Mouse (Mus musculus) left cerebral cortex, postnatal 10 days (tissue): Measurements from ENCODE around the gene Otulinl. TPM values are rescaled to one million over a fixed set of nuclear protein-coding genes. Genes with fewer than 3 reads are reported as not detected.

ENCODE experiments used
- DNase-seq, 2 experiments: peaks; one replicate each; pipeline ENCODE4 v3.0.0; 2021 to 2022; ENCODE audit warnings: low spot score in 2 of 2, mixed read lengths in 1 of 2; ENCODE audit errors: extremely low spot score in 1 of 2
- intact Hi-C: fragments of 180-260 bp; cut with DNase I; formaldehyde crosslinking; loops from one replicate; pipeline ENCODE4 v1.15.1; 2025
- total RNA-seq, 2 experiments: library from RNA; stranded (reverse); gene quantifications; 2 replicates each; pipeline ENCODE4 v1.2.3; 2021

Otulinl gene
- total RNA-seq, 2 experiments from 2014 or later = 26.2 to 26.5 TPM

- DNase-seq = no peak
- intact Hi-C loops = no loop called here
Observed at GRCm38 (mm10) chr15:27627794-27628193, 53.6 kb downstream of the Otulinl start.

GRCm38 (mm10) chr15:27626314-27626713, 55.1 kb downstream of the Otulinl start:
- DNase-seq = no peak
- intact Hi-C loops = no loop called here

GRCm38 (mm10) chr15:27625890-27626255, 55.5 kb downstream of the Otulinl start:
- DNase-seq = no peak
- intact Hi-C loops = no loop called here

DNA sequence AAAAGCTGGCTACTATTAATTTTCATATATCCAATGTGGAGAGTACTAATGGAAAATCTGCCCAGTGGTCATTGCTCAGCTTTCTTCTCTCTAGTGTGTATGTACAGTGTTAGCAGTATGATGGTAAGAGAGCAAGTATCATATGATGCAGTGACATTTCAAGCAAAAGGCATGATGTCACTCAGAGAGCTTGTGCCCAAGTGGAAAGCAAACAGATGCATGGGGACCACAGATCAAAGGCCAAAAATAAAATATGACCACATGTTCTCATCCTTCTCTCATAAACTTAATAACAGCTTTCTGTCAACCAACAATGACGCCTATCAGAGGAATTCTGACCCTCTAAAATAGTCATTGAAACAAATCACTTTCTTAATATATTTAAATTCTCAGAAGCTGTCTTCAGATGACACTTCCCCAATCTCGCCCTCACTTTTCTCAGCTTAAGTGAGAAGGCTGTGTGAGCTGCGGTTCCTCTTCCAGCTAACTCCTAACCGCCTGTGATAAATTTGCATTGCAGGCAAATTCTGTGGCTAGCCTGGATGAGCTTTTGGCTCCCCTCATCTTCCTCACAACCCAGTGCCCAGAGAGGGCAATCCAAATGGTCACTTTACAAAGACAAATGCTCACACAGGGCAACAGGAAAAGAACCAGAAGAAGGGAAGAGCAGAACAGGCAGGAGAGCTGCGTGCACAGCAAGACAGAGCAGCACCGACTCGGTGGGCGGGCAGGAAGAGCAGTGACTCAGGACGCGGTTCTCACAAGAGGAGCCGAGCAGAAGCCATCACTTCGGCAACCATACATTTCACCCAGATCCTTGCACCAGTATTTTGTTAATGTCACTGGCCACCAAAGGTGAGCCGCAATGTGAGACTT, 56.1 kb downstream of the Otulinl start:
- no peak for DNase-seq
- intact Hi-C loops = no loop called here

GRCm38 (mm10) chr15:27623286-27623685, 58.1 kb downstream of the Otulinl start:
- DNase-seq = no peak
- intact Hi-C loops = no loop called here

- intact Hi-C loops = no loop called here
- DNase-seq = no peak
Observed at GRCm38 (mm10) chr15:27620475-27621185, 60.7 kb downstream of the Otulinl start.

DNA sequence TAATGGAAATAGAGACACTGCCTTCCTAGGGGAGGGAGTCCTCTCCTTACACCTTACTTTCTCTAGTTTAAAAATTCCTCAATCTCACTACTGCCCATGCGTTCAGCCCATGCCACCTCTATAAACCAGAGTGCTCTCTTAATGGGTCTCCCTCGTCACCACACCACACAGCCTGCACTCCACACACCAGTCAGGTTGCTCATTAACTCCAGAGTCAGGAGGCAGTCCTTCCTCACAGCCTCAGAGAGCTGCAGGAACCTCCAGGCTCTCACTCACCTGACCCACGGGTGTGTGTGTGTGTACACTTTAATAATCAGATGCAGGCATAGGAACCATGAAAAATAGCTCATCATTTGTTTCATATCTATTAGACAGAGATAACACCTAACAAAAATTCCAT, 61.7 kb downstream of the Otulinl start:
- intact Hi-C loops = no loop called here
- DNase-seq = no peak

DNA sequence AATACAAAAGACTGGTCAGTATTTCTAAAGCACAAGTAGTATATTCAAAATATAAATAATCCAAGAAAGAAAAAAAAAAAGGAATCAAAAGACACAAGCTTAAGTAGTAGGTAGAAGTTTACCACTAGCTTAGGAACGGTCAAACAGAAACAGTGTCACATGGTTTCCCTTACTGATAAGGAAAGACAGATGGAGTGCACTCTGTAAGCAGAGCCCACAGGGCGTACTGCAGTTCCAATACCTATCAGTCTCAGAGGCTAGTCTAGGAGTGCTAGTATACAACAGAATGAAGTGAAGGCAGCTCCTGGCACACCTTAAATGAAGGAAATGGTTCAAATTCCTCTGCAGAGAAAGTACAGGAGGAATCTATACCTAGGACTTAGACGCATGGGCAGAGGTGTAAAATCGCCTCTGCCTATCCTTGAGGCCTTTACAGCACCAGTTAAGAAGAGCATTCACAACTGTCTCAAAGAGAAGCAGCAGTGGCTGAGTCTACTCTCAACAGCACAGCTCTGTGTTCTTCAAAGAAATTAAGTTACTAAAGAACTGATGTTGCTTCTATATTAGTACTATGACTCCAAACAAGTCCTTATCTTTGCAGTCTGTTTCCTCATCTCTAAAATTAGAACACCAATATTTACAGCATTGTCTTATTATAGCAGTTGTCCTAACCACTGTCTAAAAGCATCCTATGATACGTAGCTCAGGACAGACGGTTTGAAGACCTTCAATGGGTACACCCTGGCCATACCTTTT, 62.4 kb downstream of the Otulinl start:
- intact Hi-C loops = no loop called here

GRCm38 (mm10) chr15:27617227-27617626, 64.2 kb downstream of the Otulinl start:
- no peak for DNase-seq
- intact Hi-C loops = no loop called here

More for the DNA sequence above, 62.4 kb downstream of the Otulinl start:
- DNase-seq = no peak

DNA sequence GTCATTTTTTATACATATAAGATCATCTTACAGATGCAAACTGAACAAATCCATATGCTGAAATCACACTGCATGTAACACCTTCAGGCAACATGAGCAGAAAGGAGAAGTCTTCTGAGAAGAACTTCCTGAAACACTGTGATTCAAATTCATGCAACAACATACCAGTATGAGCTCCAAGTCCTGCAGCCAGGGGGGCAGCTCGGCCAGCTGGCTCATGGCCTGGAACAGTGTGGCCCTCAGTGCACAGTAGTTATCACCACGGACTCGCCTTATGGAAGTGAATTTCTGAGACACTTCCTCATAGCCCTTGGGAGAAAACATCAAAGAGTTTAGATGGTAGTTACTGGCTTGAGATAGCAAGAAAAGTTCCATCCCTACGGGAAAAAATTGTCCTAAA, 65.2 kb downstream of the Otulinl start:
- DNase-seq = no peak
- intact Hi-C loops = no loop called here

GRCm38 (mm10) chr15:27613255-27613654, 68.1 kb downstream of the Otulinl start:
- intact Hi-C loops = loop anchor here (5.0 kb wide), 2 partner anchors 146 to 296 kb away; partner anchors contain the start of gene Ank
- DNase-seq = no peak

- peak; percentile 62 to 73 for DNase-seq
Observed at GRCm38 (mm10) chr15:27612533-27613221, 68.7 kb downstream of the Otulinl start.

GRCm38 (mm10) chr15:27609554-27609953, 71.8 kb downstream of the Otulinl start:
- DNase-seq = no peak
- intact Hi-C loops = no loop called here

More at GRCm38 (mm10) chr15:27612533-27613221, 68.7 kb downstream of the Otulinl start:
- intact Hi-C loops = loop anchor here (5.0 kb wide), 2 partner anchors 145 to 295 kb away; partner anchors contain the start of gene Ank

GRCm38 (mm10) chr15:27605252-27605651, 76.1 kb downstream of the Otulinl start:
- intact Hi-C loops = no loop called here
- no peak for DNase-seq

Other genes starting within 250 kb of the Otulinl start
- 100 to 1,000 TPM; 165 to 172 TPM for gene Ank, start 214.9 kb downstream of the Otulinl start, total RNA-seq
- gene Otulin, start 50.9 kb downstream of the Otulinl start, total RNA-seq = 10 to 100 TPM; 22.8 to 28.6 TPM